Mouse (Mus musculus) lung, embryonic 14.5 days (tissue): ENCODE results near the gene Camkmt. TPM values are rescaled to one million over a fixed set of nuclear protein-coding genes. Genes with fewer than 3 reads are reported as not detected.
A peak's percentile ranks its signal among the peaks of the same experiment; 100 is the strongest.

Experiments
- ATAC-seq: fragments of 200-750 bp; cut with Nextera tagmentation; 2 replicates; pipeline ENCODE4 v1.8.0; 2017; ENCODE audit warnings: mild to moderate bottlenecking, moderate TSS enrichment, moderate library complexity; ENCODE audit not compliant: insufficient read depth
- DNase-seq: peaks from one replicate; pipeline ENCODE4 v3.0.0-alpha.2; 2015
- H3K27ac ChIP-seq: fragments of 300-500 bp; sonication (generic); 2 replicates; pipeline ENCODE4 v1.5.1; 2014; ENCODE audit warnings: low read depth, mild to moderate bottlenecking, moderate library complexity
- H3K27me3 ChIP-seq: fragments of 300-500 bp; sonication (generic); 2 replicates; pipeline ENCODE4 v1.6.1; 2014; ENCODE audit warnings: low read length, control low read depth; ENCODE audit not compliant: insufficient read depth
- H3K36me3 ChIP-seq: fragments of 300-500 bp; sonication (generic); 2 replicates; pipeline ENCODE4 v1.6.1; 2014; ENCODE audit warnings: control low read depth; ENCODE audit not compliant: insufficient read depth
- H3K4me1 ChIP-seq: fragments of 300-500 bp; sonication (generic); 2 replicates; pipeline ENCODE4 v1.6.1; 2014; ENCODE audit warnings: antibody characterized with exemption, control low read depth; ENCODE audit not compliant: insufficient read depth
- H3K4me2 ChIP-seq: fragments of 300-500 bp; sonication (generic); 2 replicates; pipeline ENCODE4 v1.6.1; 2014; ENCODE audit warnings: mild to moderate bottlenecking
- H3K4me3 ChIP-seq: fragments of 300-500 bp; sonication (generic); 2 replicates; pipeline ENCODE4 v1.5.1; 2014; ENCODE audit warnings: low read depth, low read length
- H3K9ac ChIP-seq: fragments of 300-500 bp; sonication (generic); 2 replicates; pipeline ENCODE4 v1.6.1; 2014
- H3K9me3 ChIP-seq: fragments of 300-500 bp; sonication (generic); 2 replicates; pipeline ENCODE4 v1.6.1; 2016; ENCODE audit warnings: low read depth, low read length, control low read depth
- CTCF ChIP-seq: IDR thresholded peaks from 2 replicates; pipeline ENCODE4 v1.5.1; 2016; ENCODE audit warnings: antibody characterized with exemption, low read depth
- WGBS: fragments of 180-500 bp; shearing (Covaris S2); extraction: QIAGEN DNeasy Blood & Tissue Kit; methylation state at CpG from one replicate; pipeline ENCODE4 v1.1.7; 2014; 5-methylcytosine and 5-hydroxymethylcytosine counted together
- polyA plus RNA-seq: library from polyadenylated mRNA; unstranded; fragments of >200 nt; fragmentation: Nextera tagmentation; extraction: Ambion mirVana; gene quantifications from 2 replicates; pipeline ENCODE4 v1.2.1, GENCODE M21; 2014

Camkmt gene
- polyA plus RNA-seq, 1 experiment from 2014 or later: 11.7 TPM

DNA sequence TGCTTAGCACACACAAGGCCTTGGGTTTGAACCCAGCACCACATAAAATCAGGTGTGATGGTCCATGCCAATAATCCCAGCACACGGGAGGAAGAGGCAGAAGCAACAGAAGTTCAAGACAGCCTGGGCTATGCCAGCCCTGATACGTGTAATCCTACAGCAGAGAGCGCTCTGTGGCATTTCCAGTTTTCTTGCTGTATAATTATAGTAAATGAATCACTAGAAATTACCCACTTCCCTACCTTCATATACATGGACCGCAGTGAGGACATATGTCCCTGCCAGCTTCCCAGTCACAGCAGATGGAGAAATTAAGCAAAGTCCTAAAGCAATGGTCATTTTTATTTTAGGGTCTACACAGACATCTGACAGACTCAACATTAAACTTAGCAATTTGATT is 16.3 kb upstream of the Camkmt start:
- TF ChIP-seq CTCF: no peak
- DNase-seq: no peak

DNA sequence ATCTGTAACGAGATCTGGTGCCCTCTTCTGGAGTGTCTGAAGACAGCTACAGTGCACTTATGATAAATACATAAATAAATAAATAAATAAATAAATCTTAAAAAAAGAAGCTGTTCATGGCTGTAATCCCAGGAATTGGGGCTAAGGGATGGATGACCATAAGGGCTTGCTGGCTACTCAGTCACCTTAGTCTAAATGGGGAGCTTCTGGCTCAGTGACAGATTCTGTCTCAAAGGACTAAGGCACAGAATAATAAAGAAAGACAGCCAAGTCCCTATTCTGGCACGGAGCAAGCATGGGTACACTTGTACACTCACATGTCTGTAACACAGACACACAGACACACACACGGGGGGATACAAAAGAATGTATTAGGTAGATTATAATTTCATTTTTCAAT is 11.1 kb upstream of the Camkmt start:
- WGBS: 86% methylated on average over 3 of the region's 3 CpGs
- no peak overlapping the region for H3K4me3 ChIP-seq
- DNase-seq: no peak
- H3K4me2 ChIP-seq: no peak overlapping the region
- H3K9me3 ChIP-seq: no peaks in the 10 kb centered on the region
- peaks cover 39% of the 10 kb centered on the region for H3K36me3 ChIP-seq
- no peak for ATAC-seq
- no peak for TF ChIP-seq CTCF
- no peak overlapping the region for H3K27ac ChIP-seq
- no peaks in the 10 kb centered on the region for H3K4me1 ChIP-seq
- H3K9ac ChIP-seq: no peak overlapping the region
- no peaks in the 10 kb centered on the region for H3K27me3 ChIP-seq

More for the DNA sequence above, 16.3 kb upstream of the Camkmt start:
- Histone ChIP-seq H3K9me3 (no peaks in the 10 kb centered on the region), H3K4me3 (no peak overlapping the region), H3K36me3 (peaks cover 50% of the 10 kb centered on the region), H3K4me2 (no peak overlapping the region), H3K27me3 (no peaks in the 10 kb centered on the region), H3K4me1 (no peaks in the 10 kb centered on the region), H3K27ac (no peak overlapping the region), H3K9ac (no peak overlapping the region)
- 91% methylated on average over 4 of the region's 4 CpGs for WGBS
- no peak for ATAC-seq

GRCm38 (mm10) chr17:85080781-85081180 is 9.6 kb upstream of the Camkmt start:
- Histone ChIP-seq H3K4me2 (no peak overlapping the region), H3K27me3 (no peaks in the 10 kb centered on the region), H3K4me1 (no peaks in the 10 kb centered on the region), H3K27ac (no peak overlapping the region), H3K4me3 (no peak overlapping the region), H3K36me3 (peaks cover 34% of the 10 kb centered on the region), H3K9me3 (no peaks in the 10 kb centered on the region), H3K9ac (no peak overlapping the region)
- no peak for TF ChIP-seq CTCF
- 93% methylated on average over 11 of the region's 11 CpGs for WGBS
- no peak for DNase-seq
- no peak for ATAC-seq

GRCm38 (mm10) chr17:85085335-85085734 is 5.0 kb upstream of the Camkmt start:
- WGBS: 79% methylated on average over 2 of the region's 2 CpGs
- no peaks in the 10 kb centered on the region for H3K27me3 ChIP-seq
- ATAC-seq: no peak
- H3K4me2 ChIP-seq: no peak overlapping the region
- peaks cover 6% of the 10 kb centered on the region; the same call in 1 of the 2 replicates for H3K4me1 ChIP-seq
- H3K9ac ChIP-seq: no peak overlapping the region
- no peak overlapping the region for H3K4me3 ChIP-seq
- TF ChIP-seq CTCF: no peak
- peaks cover 5% of the 10 kb centered on the region; the same call in 1 of the 2 replicates for H3K36me3 ChIP-seq
- DNase-seq: no peak
- H3K9me3 ChIP-seq: no peaks in the 10 kb centered on the region
- no peak overlapping the region for H3K27ac ChIP-seq

DNA sequence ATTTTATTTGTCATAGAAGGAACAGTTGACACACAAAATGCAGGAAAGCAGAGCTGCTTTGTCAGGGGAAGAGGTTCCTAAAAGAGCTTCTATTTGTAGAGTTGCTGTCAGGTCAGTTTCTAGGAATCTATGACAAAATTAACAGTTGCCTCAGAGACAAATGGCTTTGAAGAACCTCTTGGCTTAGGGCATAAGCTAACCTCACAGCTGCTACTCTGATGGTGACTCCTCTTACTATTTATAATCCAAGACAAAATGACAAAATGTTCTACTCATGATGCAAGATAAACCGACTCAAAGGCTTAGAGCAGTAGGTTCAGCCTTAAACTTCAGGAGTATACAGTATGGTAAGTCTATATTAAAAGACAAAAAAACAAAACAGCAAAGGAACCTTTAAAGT is 3.9 kb upstream of the Camkmt start:
- 77% methylated on average over 1 of the region's 1 CpGs for WGBS
- no peaks in the 10 kb centered on the region for H3K36me3 ChIP-seq

DNA sequence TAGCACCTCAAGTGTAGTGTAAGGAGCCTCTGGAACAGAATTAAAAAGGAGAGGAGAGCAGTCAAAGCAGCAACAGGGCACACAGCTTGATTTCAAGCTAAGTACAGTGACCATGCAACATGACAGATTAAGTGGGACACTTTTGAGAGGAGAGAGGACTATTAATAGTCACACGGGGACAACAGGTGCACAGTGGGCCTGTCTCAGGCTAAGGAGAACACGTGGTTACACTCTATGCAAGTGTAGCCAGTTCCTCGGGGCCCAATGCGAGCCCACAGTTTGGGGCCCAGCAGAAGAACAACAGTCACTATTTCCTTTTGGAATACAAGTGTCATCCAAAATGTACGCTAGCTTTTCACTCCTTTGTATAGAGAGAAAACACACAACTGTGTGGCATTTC is 2.8 kb upstream of the Camkmt start:
- no peak for TF ChIP-seq CTCF
- Histone ChIP-seq H3K36me3 (no peaks in the 10 kb centered on the region), H3K9ac (no peak overlapping the region), H3K9me3 (no peaks in the 10 kb centered on the region), H3K27ac (no peak overlapping the region), H3K27me3 (no peaks in the 10 kb centered on the region), H3K4me2 (no peak overlapping the region), H3K4me1 (peaks cover 6% of the 10 kb centered on the region; the same call in 1 of the 2 replicates), H3K4me3 (no peak overlapping the region)
- 84% methylated on average over 5 of the region's 5 CpGs for WGBS
- ATAC-seq: no peak
- no peak for DNase-seq

More for the DNA sequence above, 3.9 kb upstream of the Camkmt start:
- Histone ChIP-seq H3K4me1 (peaks cover 6% of the 10 kb centered on the region; the same call in 1 of the 2 replicates), H3K27me3 (no peaks in the 10 kb centered on the region), H3K4me3 (no peak overlapping the region), H3K4me2 (no peak overlapping the region), H3K9me3 (no peaks in the 10 kb centered on the region), H3K9ac (no peak overlapping the region), H3K27ac (no peak overlapping the region)
- DNase-seq: no peak
- no peak for TF ChIP-seq CTCF
- no peak for ATAC-seq

GRCm38 (mm10) chr17:85088401-85088800 is 2.0 kb upstream of the Camkmt start:
- WGBS: 83% methylated on average over 11 of the region's 11 CpGs
- DNase-seq: no peak
- H3K27ac ChIP-seq: no peak overlapping the region
- H3K36me3 ChIP-seq: no peaks in the 10 kb centered on the region
- no peak for TF ChIP-seq CTCF
- no peak overlapping the region for H3K4me3 ChIP-seq
- no peak for ATAC-seq
- H3K4me2 ChIP-seq: no peak overlapping the region
- H3K4me1 ChIP-seq: peaks cover 6% of the 10 kb centered on the region; the same call in 1 of the 2 replicates
- H3K27me3 ChIP-seq: no peaks in the 10 kb centered on the region
- no peaks in the 10 kb centered on the region for H3K9me3 ChIP-seq
- H3K9ac ChIP-seq: no peak overlapping the region

GRCm38 (mm10) chr17:85089011-85089410 is 1.3 kb upstream of the Camkmt start:
- H3K9ac ChIP-seq: peak overlapping the region; percentile 67; the same call in 1 of the 2 replicates
- no peak for TF ChIP-seq CTCF
- H3K9me3 ChIP-seq: no peaks in the 10 kb centered on the region
- no peaks in the 10 kb centered on the region for H3K27me3 ChIP-seq
- DNase-seq (peak; percentile 47), ATAC-seq (no peak)
- peaks cover 6% of the 10 kb centered on the region; the same call in 1 of the 2 replicates for H3K4me1 ChIP-seq
- peak overlapping the region; percentile 83 for H3K4me2 ChIP-seq
- 42% methylated on average over 6 of the region's 6 CpGs for WGBS
- H3K4me3 ChIP-seq: peak overlapping the region; percentile 89
- no peaks in the 10 kb centered on the region for H3K36me3 ChIP-seq
- H3K27ac ChIP-seq: no peak overlapping the region
